Mouse (Mus musculus) fat pad, adult 2 months (tissue): ENCODE measurements at regions not wholly inside any gene's neighbourhood (a gene's known extent, or its start where the extent isn't known, plus 50 kb on each side); places are given as distances from the start of the nearest gene placed in this dataset.

Experiments
- DNase-seq: peaks from one replicate; pipeline ENCODE4 v3.0.0-alpha.2; 2011; ENCODE audit warnings: low read depth, low spot score; ENCODE audit errors: extremely low read depth

DNA sequence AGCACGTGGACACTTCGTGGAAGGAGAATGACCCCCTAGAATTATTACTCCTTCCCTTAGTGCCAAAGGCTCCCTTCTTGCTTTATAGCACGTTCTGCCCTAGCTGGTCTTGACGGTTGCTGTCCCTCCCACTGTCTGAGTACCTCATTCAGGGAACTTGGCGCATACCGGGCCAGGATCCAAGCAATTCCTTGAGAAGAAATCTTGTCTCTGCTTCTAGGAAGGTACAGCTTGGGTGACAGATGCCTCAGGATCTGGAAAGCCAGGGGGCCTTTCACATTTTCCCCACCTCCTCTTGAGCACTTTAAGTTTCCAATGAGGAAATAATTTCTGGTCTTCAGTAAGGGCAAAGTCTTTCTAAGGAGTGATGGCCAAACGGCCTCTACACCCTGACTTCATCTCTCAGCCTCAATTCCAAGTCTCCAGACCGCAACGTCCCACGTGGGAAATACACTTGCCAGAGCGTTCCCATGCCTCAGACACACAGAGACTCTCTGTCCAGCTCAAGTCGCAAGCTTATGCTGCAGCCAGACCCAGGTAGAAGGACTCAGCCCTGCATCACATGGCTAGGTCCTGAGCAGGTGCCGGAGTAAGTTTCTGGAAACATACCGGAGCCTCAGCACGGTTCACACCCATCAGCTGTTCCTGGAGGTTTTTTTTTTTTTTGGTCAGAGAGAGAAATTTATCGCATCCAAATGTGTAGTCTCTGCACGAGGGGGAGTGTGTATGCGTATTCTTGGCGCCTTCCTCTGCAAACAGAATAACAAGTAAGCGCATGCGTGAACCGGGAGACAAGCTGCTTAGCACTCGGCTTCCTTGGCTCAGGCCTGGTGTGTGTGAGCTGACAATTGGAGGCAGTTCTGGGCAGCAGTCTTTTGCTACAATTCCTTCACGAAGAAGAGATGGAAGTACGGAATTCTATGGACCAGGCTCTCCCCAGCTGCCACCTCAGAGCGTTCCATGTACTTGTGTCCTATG, 171.7 kb upstream of the Kazn start:
- DNase-seq = no peak

DNA sequence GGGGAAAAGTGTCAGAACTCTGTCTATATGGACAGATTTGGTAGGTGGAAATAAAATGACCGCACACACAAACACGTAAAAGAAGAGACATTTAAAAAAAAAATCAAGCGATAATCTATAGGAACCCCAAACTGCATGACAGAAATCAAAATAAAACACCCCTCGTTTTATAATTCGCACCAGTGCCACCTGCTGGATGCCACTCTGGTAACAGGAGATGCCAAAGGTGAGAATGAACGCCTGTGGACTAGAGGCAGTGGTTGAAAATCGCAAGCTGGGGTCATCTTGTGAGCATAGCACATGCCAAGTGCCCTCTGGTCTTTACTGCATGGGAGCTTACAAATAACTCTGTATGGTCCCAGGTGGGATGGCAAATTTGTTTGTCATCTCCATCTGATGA, 158.7 kb upstream of the Kazn start:
- no peak for DNase-seq

DNA sequence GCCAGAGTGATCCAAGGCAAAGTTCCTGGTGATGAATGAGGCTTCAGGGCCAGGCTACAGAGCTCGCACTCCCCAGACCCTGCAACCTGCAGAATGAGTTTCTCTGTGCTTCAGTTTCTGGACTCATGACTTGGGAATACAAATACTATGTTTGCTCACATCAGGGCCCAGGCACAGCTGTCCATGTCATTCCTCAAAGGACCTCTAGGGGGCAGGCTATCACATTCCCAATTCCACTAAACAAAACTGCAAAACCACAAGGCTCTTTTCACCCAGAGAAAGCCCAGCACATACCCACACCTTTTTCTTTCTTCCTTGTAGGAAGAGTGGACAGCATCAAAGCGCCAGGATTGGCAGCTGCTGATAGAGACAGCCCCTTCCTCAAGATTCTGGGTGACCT, 153.7 kb upstream of the Kazn start:
- DNase-seq = no peak

GRCm38 (mm10) chr4:142390531-142391195, 151.5 kb upstream of the Kazn start:
- DNase-seq = no peak

- no peak for DNase-seq
Measured at GRCm38 (mm10) chr4:142388476-142388875, 149.3 kb upstream of the Kazn start.

GRCm38 (mm10) chr4:142381168-142381567, 142.0 kb upstream of the Kazn start:
- no peak for DNase-seq

- no peak for DNase-seq
Measured at GRCm38 (mm10) chr4:142378452-142378851, 139.3 kb upstream of the Kazn start.

DNA sequence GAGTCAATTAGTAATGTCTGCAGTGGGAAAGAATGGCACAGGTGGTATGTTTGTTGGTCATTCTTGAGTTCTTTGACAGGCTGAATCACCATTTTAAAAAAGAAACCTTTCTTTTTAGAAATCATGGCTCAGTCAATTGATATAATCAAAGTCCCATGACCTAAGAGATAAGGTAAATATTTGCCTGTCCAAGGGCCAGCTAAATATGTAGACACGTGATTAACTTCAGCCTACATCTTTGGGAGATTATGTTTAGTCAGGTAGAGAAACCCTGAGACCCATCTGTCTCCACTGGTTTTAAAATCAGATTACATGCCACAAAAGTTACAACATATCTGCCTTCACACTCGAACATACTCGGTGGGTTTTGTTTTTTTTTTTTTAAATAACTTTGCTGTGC, 128.6 kb upstream of the Kazn start:
- DNase-seq = no peak

DNA sequence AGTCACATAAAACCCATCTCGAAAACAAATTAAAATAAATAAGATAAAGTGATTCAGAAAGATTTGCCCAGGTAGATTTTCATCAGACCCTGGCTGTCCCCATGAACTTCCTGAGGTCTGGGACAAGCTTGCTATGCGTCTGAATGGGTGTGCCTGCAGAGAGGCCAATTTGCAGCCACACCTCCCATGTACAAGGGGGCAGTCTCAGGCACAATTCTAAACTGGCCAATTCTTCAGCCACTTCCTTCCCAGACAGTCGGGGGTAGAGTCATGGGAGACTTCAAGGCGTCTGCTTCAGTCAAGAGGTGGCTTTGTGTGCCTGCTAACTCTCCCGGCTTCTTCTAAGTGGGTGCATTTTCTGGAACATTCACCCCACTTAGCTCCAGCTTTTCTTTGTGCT, 122.9 kb upstream of the Kazn start:
- DNase-seq = no peak

GRCm38 (mm10) chr4:142358866-142359265, 119.7 kb upstream of the Kazn start:
- DNase-seq = no peak

GRCm38 (mm10) chr4:142355387-142355786, 116.2 kb upstream of the Kazn start:
- no peak for DNase-seq

DNA sequence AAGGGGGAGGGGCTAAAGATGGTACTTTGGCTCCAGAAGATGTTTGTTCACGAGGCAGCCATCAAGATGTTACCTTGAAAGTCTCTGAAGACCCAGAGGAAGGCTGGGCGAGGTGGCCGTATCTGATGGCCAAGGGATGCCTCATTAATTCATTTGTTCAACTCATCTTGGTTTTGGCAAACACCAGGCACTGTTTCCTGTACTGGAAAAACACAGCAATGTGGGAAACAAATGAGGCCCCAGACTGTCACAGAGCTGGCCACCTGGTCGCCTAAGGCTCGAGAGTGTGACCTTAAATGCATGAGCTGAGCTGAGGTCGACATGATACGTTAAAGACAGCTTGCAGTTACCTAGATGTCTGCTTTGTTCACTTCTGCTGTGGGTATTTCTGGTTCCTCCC, 114.3 kb upstream of the Kazn start:
- no peak for DNase-seq

- DNase-seq = no peak
Measured at GRCm38 (mm10) chr4:142351831-142352230, 112.6 kb upstream of the Kazn start.

GRCm38 (mm10) chr4:142350986-142351385, 111.8 kb upstream of the Kazn start:
- DNase-seq = no peak

GRCm38 (mm10) chr4:142348910-142349309, 109.7 kb upstream of the Kazn start:
- no peak for DNase-seq

DNA sequence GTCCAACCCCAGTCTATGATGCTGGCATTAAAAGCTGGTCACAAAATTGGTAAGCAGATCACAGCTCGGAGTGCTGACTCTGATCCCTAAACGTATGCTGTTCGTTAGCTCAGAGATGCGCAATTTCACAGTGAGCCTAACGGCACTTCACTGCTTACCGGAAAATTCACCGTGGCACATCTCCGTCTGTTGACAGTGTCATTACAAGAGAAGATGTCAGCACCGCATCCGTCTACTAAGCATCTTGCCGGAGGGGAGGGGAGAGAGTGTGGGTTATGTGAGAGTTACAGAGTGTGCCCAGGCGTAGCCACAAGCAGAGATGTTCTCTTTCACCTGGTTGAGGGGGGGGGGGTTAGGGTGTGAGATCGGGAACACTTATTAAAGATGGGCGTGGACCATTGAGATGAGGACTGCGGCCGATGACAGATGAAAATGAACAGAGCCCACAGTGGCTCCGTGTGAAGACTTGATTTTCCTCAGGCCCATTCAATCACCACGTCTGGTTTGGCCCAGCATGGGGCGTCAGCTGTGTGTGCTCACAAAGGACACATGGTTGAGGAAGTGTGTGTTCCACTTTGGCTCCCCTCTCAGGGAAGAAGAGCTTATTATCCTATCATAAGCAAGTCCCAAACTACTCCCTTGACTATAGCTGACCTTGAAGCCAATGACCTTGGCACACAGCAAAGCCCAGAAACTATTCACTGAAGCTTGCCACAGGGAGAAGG, 103.4 kb upstream of the Kazn start:
- no peak for DNase-seq

- no peak for DNase-seq
Measured at GRCm38 (mm10) chr4:142341305-142341704, 102.1 kb upstream of the Kazn start.

DNA sequence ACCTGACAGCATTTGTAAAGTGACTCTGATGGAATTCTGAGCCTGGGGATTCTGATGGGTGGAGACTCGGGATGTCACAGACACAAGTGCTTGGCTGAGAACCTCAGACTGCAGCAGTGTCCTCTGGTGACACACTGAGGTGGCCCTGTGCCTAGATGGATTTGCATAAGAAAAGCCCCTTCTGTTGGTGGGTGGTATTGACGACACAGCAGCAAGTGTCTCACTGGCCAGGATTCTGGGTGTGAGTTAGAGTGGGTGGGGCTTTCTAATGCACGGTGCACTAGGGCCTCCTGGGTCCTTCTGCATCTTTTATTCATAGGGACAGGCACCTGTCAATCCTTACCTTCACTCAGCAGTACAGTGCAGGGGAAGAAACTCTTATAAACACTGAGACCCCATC, 100.9 kb upstream of the Kazn start:
- no peak for DNase-seq

DNA sequence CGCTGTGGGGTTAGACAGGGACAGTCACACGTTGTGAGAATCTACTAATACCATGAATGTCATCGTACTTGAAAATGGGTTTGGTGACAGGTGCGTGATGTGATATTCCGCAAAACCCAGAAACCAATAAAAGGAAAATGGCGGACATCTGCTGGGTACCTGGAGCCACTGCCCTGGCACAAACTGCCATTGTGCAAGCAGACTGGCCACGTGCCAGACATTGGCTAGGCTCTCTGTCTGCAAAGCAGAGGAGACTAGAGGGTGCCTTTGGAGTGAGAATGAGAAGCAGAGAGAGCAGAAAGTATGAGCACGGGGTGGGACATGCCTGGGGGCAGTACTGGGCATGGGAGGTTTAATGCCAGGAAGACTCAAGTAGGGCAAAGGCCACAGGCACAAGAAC, 98.5 kb upstream of the Kazn start:
- DNase-seq = no peak

DNA sequence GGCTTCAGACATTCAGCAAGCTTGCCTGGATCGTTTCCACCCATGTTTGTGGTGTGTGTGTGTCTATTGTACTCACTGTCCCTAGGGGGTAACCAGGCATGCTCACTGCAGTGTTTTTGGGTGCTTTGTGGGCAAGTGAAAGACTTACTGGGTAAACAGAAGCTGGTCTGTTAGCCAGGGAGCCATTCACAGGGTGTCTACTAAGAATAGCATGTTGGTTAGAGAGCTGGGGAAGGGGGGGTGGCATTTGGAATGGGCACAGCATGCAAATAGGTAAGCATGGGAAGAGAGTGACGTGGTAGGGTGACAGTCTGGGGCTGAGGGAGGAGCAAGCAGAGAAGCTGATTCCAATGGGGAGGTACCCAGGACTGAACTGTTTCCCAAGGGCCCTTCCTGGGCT, 97.7 kb upstream of the Kazn start:
- no peak for DNase-seq

- no peak for DNase-seq
Measured at GRCm38 (mm10) chr4:142334084-142334483, 94.9 kb upstream of the Kazn start.

- no peak for DNase-seq
Measured at GRCm38 (mm10) chr4:142330599-142330998, 91.4 kb upstream of the Kazn start.
